Mouse (Mus musculus) embryonic facial prominence, embryonic 12.5 days (tissue): ENCODE measurements at regions not wholly inside any gene's neighbourhood (a gene's known extent, or its start where the extent isn't known, plus 50 kb on each side); places are given as distances from the start of the nearest gene placed in this dataset.
"Not testable (repeated sequence)": the region's sequence is repeated elsewhere in the genome, so short reads cannot be mapped to it uniquely, and the experiment has no call there.

ENCODE experiments used
- ATAC-seq: fragments of 200-750 bp; cut with Nextera tagmentation; 2 replicates; pipeline ENCODE4 v1.8.0; 2017; ENCODE audit not compliant: insufficient number of reproducible peaks, insufficient read depth, low FRiP score, low TSS enrichment
- H3K27ac ChIP-seq: fragments of 300-500 bp; sonication (generic); 2 replicates; pipeline ENCODE4 v1.5.1; 2016; ENCODE audit warnings: mild to moderate bottlenecking
- H3K27me3 ChIP-seq: fragments of 300-500 bp; sonication (generic); 2 replicates; pipeline ENCODE4 v1.6.1; 2016; ENCODE audit warnings: mild to moderate bottlenecking, moderate library complexity
- H3K36me3 ChIP-seq: fragments of 300-500 bp; sonication (generic); 2 replicates; pipeline ENCODE4 v1.6.1; 2016; ENCODE audit warnings: mild to moderate bottlenecking
- H3K4me1 ChIP-seq: fragments of 300-500 bp; sonication (generic); 2 replicates; pipeline ENCODE4 v1.6.1; 2016
- H3K4me2 ChIP-seq: fragments of 300-500 bp; sonication (generic); replicated peaks from 2 replicates; pipeline ENCODE4 v1.6.1; 2016; ENCODE audit warnings: mild to moderate bottlenecking, moderate library complexity
- H3K4me3 ChIP-seq: fragments of 300-500 bp; sonication (generic); 2 replicates; pipeline ENCODE4 v1.5.1; 2016; ENCODE audit warnings: mild to moderate bottlenecking
- H3K9ac ChIP-seq: fragments of 300-500 bp; sonication (generic); 2 replicates; pipeline ENCODE4 v1.6.1; 2016; ENCODE audit warnings: mild to moderate bottlenecking, moderate library complexity
- H3K9me3 ChIP-seq: fragments of 300-500 bp; sonication (generic); 2 replicates; pipeline ENCODE4 v1.6.1; 2016; ENCODE audit warnings: mild to moderate bottlenecking, moderate library complexity
- WGBS: fragments of 180-500 bp; shearing (Covaris S2); methylation state at CpG from one replicate; pipeline ENCODE4 v1.1.7; 2016; 5-methylcytosine and 5-hydroxymethylcytosine counted together

- H3K9ac ChIP-seq: no peak overlapping the region
- no peak for ATAC-seq
- H3K36me3 ChIP-seq: no peaks in the 10 kb centered on the region
- 87% methylated on average over 2 of the region's 2 CpGs for WGBS
- H3K4me1 ChIP-seq: no peaks in the 10 kb centered on the region
- H3K4me3 ChIP-seq: no peak overlapping the region
- H3K27me3 ChIP-seq: no peaks in the 10 kb centered on the region
- no peak overlapping the region for H3K27ac ChIP-seq
- no peaks in the 10 kb centered on the region for H3K9me3 ChIP-seq
- no peak overlapping the region for H3K4me2 ChIP-seq
Measured at GRCm38 (mm10) chr7:137944991-137945390, 452.5 kb downstream of the Tcerg1l start.

- Histone ChIP-seq H3K4me1 (no peaks in the 10 kb centered on the region), H3K9ac (no peak overlapping the region), H3K9me3 (no peaks in the 10 kb centered on the region), H3K36me3 (no peaks in the 10 kb centered on the region), H3K4me2 (no peak overlapping the region), H3K27me3 (no peaks in the 10 kb centered on the region), H3K4me3 (no peak overlapping the region), H3K27ac (no peak overlapping the region)
- no peak for ATAC-seq
- 42% methylated on average over 5 of the region's 5 CpGs for WGBS
Measured at GRCm38 (mm10) chr7:137947424-137947823, 450.1 kb downstream of the Tcerg1l start.

- 73% methylated on average over 5 of the region's 5 CpGs for WGBS
- no peak overlapping the region for H3K4me2 ChIP-seq
Measured at GRCm38 (mm10) chr7:137957354-137957753, 440.2 kb downstream of the Tcerg1l start.

GRCm38 (mm10) chr7:137957848-137958247 lies 439.7 kb downstream of the Tcerg1l start:
- no peak overlapping the region for H3K9ac ChIP-seq
- no peaks in the 10 kb centered on the region for H3K4me1 ChIP-seq
- H3K27ac ChIP-seq: no peak overlapping the region
- H3K36me3 ChIP-seq: no peaks in the 10 kb centered on the region
- ATAC-seq: no peak
- H3K4me3 ChIP-seq: no peak overlapping the region
- H3K27me3 ChIP-seq: no peaks in the 10 kb centered on the region
- no peak overlapping the region for H3K4me2 ChIP-seq
- WGBS: 77% methylated on average over 5 of the region's 5 CpGs
- no peaks in the 10 kb centered on the region for H3K9me3 ChIP-seq

More at GRCm38 (mm10) chr7:137957354-137957753, 440.2 kb downstream of the Tcerg1l start:
- no peak overlapping the region for H3K27ac ChIP-seq
- no peaks in the 10 kb centered on the region for H3K36me3 ChIP-seq
- H3K27me3 ChIP-seq: no peaks in the 10 kb centered on the region
- H3K4me1 ChIP-seq: no peaks in the 10 kb centered on the region
- H3K4me3 ChIP-seq: no peak overlapping the region
- no peaks in the 10 kb centered on the region for H3K9me3 ChIP-seq
- H3K9ac ChIP-seq: no peak overlapping the region
- no peak for ATAC-seq

- Histone ChIP-seq H3K4me3 (no peak overlapping the region), H3K27me3 (no peaks in the 10 kb centered on the region), H3K4me2 (no peak overlapping the region), H3K27ac (no peak overlapping the region), H3K9ac (no peak overlapping the region), H3K36me3 (no peaks in the 10 kb centered on the region), H3K9me3 (no peaks in the 10 kb centered on the region), H3K4me1 (no peaks in the 10 kb centered on the region)
- WGBS: 46% methylated on average over 3 of the region's 3 CpGs
- no peak for ATAC-seq
Measured at GRCm38 (mm10) chr7:137963470-137964095, 433.9 kb downstream of the Tcerg1l start.

GRCm38 (mm10) chr7:137974705-137975104 lies 422.8 kb downstream of the Tcerg1l start:
- no peaks in the 10 kb centered on the region for H3K4me1 ChIP-seq
- H3K27me3 ChIP-seq: no peaks in the 10 kb centered on the region
- H3K36me3 ChIP-seq: no peaks in the 10 kb centered on the region
- no peaks in the 10 kb centered on the region for H3K9me3 ChIP-seq
- ATAC-seq: no peak
- H3K9ac ChIP-seq: no peak overlapping the region
- 90% methylated on average over 5 of the region's 5 CpGs for WGBS
- no peak overlapping the region for H3K4me3 ChIP-seq
- H3K4me2 ChIP-seq: no peak overlapping the region
- H3K27ac ChIP-seq: no peak overlapping the region

- no peaks in the 10 kb centered on the region for H3K27me3 ChIP-seq
Measured at GRCm38 (mm10) chr7:137977527-137977926, 420.0 kb downstream of the Tcerg1l start.

GRCm38 (mm10) chr7:137979361-137979760 lies 418.2 kb downstream of the Tcerg1l start:
- Histone ChIP-seq H3K9me3 (no peaks in the 10 kb centered on the region), H3K27ac (no peak overlapping the region), H3K4me3 (no peak overlapping the region), H3K4me2 (no peak overlapping the region), H3K27me3 (no peaks in the 10 kb centered on the region), H3K4me1 (no peaks in the 10 kb centered on the region), H3K36me3 (no peaks in the 10 kb centered on the region), H3K9ac (no peak overlapping the region)
- 86% methylated on average over 4 of the region's 4 CpGs for WGBS
- no peak for ATAC-seq

More at GRCm38 (mm10) chr7:137977527-137977926, 420.0 kb downstream of the Tcerg1l start:
- Histone ChIP-seq H3K9ac (no peak overlapping the region), H3K4me1 (no peaks in the 10 kb centered on the region), H3K9me3 (no peaks in the 10 kb centered on the region), H3K4me3 (no peak overlapping the region), H3K36me3 (no peaks in the 10 kb centered on the region), H3K27ac (no peak overlapping the region), H3K4me2 (no peak overlapping the region)
- WGBS: 81% methylated on average over 1 of the region's 1 CpGs
- no peak for ATAC-seq

DNA sequence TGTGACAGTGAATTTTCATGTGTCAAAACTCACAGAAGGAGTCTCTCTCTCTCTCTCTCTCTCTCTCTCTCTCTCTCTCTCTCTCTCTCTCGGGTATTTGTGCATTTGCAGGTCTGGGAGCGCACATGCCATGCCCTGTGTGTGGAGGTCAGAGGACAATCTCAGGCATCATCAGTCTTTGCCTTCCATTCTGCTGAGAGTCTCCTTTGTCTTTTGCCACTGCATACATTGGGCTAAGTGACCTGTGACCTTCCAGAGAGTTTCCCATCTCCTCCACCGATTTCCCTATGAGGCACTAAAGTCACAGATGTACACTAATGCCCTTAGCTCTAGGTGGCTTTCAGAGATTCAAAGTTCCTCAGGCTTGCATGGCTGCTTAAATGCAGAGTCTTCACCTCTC lies 391.7 kb downstream of the Tcerg1l start:
- H3K4me2 ChIP-seq: no peak overlapping the region
- no peaks in the 10 kb centered on the region for H3K9me3 ChIP-seq
- no peak for ATAC-seq
- H3K9ac ChIP-seq: no peak overlapping the region
- no peak overlapping the region for H3K27ac ChIP-seq
- no peaks in the 10 kb centered on the region for H3K4me1 ChIP-seq
- 27% methylated on average over 3 of the region's 3 CpGs for WGBS
- no peak overlapping the region for H3K4me3 ChIP-seq
- no peaks in the 10 kb centered on the region for H3K27me3 ChIP-seq
- H3K36me3 ChIP-seq: no peaks in the 10 kb centered on the region

GRCm38 (mm10) chr7:138006971-138007370 lies 390.6 kb downstream of the Tcerg1l start:
- ATAC-seq: no peak

DNA sequence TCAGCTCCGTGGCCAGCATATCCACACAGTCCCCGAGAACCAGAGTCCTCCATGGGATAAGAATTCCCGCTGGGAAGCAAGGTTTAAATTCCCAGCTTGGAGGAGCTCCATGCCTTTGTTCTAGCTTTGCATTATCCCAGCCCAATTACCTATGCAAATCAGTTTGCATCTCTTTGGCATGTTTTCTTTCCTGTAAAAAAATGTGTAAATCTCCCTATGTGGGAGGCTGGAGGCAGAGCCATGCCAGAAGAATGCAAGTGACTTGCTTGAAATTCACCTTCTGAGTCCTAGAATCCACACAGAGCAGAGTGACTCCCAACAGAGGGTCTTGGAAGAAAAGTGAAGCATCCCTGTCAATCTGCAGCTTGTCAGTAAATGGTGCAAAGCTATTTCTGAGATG lies 388.9 kb downstream of the Tcerg1l start:
- no peak overlapping the region for H3K4me2 ChIP-seq
- no peaks in the 10 kb centered on the region for H3K4me1 ChIP-seq
- no peak for ATAC-seq
- no peaks in the 10 kb centered on the region for H3K9me3 ChIP-seq
- WGBS: 41% methylated on average over 3 of the region's 3 CpGs
- no peak overlapping the region for H3K4me3 ChIP-seq
- H3K27ac ChIP-seq: no peak overlapping the region
- H3K9ac ChIP-seq: no peak overlapping the region
- H3K27me3 ChIP-seq: no peaks in the 10 kb centered on the region
- no peaks in the 10 kb centered on the region for H3K36me3 ChIP-seq

More at GRCm38 (mm10) chr7:138006971-138007370, 390.6 kb downstream of the Tcerg1l start:
- H3K4me1 ChIP-seq: no peaks in the 10 kb centered on the region
- no peak overlapping the region for H3K4me3 ChIP-seq
- no peaks in the 10 kb centered on the region for H3K27me3 ChIP-seq
- no peak overlapping the region for H3K4me2 ChIP-seq
- H3K27ac ChIP-seq: no peak overlapping the region
- WGBS: 54% methylated on average over 3 of the region's 3 CpGs
- no peak overlapping the region for H3K9ac ChIP-seq
- no peaks in the 10 kb centered on the region for H3K36me3 ChIP-seq
- no peaks in the 10 kb centered on the region for H3K9me3 ChIP-seq

DNA sequence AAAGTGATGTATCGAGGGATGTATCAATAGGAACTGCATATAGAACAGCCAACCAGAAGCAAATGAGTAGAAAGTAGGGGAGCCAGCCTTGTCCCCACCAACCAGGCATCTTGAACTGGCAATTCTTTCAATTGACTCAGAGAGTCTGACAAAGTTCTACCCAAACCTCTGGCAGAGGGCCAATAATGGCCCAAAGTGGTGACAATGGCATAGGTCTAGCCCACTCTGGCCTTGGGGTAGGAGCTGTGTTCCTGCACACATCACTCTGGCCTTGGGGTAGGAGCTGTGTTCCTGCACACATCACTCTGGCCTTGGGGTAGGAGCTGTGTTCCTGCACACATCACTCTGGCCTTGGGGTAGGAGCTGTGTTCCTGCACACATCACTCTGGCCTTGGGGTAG lies 373.5 kb downstream of the Tcerg1l start:
- H3K4me2 ChIP-seq, H3K9me3 ChIP-seq, H3K4me3 ChIP-seq, H3K27me3 ChIP-seq, ATAC-seq, H3K9ac ChIP-seq, H3K4me1 ChIP-seq, H3K27ac ChIP-seq, H3K36me3 ChIP-seq: not testable (repeated sequence)
- 94% methylated on average over 1 of the region's 1 CpGs for WGBS
